Mouse (Mus musculus): Measurements from ENCODE around the gene Lrmda.
A peak's percentile ranks its signal among the peaks of the same experiment; 100 is the strongest.

Lrmda gene

DNA sequence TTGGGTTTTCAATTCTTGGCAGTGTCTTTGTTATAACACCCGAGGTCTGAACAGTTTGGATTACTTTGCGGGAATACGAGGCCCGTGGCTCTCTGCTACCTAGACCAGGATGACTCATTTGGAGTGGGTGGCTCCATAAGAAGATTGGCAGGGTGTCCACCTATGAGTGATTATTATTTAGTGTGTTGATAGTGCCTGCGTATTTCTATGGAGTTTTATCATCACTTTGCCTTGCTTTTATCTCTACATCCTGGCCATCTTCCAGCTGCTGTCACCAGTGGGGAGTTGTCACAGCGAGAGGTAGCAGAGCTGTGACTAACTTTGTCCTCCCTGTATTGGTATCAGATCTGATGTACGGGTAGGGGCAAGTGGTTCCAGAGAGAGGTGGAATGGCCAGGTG, 393.7 kb downstream of the Lrmda start:
- DNase-seq (ENCODE audit: low spot score), result no peak

DNA sequence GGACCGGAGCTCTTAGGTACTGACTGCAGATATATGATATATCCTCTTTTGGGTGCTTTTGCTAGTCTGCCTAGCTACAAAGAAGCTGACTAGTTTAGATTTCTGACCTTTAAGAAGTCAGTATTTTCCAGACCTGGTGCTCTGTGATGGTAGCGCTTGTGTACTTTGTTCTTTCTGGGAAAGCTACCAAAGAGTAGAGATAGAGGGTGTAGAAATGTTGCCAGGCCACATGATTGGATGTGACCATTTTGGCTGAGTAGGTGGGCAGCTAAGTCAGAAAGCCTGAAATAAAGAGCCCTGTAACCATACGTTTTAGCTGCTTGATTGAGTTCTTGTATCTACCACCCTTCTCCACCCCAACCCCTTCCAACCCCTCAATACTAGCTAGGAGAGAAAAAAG, 398.2 kb downstream of the Lrmda start:
- no peak for DNase-seq (ENCODE audit: low spot score)

DNA sequence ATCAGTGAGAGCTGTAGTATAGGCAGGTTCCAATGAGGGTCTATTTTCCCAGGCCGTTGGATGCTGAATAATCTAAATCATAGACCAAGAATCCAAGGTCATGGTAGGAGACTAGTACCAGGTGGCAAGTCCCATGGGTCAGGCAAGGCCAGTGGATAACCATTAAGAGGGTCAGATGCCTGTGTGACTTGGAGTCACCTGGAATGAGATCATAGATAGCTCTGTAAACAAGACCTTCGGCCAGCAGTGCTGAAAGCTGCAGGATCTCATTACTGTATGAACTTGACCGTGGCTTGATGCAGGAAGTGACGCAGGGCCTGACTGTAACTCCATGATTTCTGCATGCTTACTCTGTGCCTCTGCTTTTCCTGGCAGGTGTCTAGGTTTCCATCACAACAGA, 402.2 kb downstream of the Lrmda start:
- DNase-seq (ENCODE audit: low spot score), result no peak

DNA sequence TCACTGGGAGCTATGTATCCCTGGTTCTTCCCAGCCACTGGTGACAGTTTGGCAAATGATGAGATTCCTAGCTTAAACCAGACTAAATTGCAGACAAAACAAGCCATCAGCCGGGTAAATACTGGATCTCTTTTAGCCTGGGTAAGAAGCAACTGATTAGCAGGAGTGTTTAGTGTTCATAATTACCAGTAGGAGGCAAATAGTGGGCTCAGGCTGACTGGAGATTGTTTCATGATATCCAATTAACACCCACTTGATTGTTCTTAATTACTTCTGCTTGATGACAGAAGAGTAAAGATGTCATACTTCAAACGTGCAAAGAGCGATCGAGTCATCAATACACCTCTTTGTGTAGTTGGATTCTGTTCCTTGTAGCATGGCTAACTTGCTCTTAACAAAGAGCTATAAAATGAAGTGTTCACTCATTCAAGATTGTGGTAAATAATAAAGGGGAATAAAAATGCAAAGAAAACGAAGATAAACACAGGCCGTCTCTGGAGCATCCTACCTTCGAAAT, 405.6 kb downstream of the Lrmda start:
- DNase-seq (ENCODE audit: low spot score), result no peak

DNA sequence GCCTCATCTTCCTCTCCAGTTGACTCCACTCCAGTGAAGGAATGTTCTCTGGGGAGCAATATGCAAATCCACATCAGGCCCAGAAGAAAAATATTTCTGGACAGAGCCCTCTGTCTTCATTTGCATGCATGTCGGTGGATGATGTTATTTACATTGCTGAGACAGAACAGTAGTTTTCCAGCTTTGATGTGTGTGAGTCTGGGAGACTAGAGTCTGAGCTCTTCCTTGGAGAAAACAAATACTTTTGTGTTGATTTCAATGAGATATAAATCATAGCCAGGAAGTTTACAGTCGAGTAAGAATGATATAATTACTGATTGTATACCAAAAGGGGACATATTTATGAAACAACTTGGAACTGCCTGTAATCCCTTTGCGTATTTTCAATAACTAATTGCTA, 415.9 kb downstream of the Lrmda start:
- DNase-seq (ENCODE audit: low spot score), result no peak

DNA sequence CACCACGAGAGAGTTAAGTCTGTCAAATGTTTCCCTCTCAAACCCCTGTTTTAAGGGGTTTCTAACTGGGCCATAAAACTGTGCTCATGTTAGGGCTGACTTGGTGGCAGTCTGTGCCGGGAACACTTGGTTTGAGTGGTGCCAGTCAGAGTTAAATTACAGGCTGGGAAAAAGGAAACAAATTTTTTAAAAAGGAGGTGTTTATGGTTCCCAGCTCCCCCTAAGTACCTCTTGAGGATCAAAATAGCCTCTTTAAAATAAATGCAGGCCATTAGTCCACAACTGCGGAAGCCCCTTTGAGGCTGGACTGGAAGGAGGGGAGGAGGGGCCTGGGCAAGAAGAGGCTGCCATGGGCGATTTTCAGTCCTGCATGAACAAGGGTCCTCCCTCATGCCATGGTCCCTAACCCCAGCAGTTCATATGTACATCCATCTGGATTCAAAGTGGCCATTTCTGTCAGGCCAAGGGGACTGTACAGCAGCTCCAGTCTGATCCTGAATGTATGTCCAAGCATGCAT, 416.4 kb downstream of the Lrmda start:
- no peak for DNase-seq (ENCODE audit: low spot score)

DNA sequence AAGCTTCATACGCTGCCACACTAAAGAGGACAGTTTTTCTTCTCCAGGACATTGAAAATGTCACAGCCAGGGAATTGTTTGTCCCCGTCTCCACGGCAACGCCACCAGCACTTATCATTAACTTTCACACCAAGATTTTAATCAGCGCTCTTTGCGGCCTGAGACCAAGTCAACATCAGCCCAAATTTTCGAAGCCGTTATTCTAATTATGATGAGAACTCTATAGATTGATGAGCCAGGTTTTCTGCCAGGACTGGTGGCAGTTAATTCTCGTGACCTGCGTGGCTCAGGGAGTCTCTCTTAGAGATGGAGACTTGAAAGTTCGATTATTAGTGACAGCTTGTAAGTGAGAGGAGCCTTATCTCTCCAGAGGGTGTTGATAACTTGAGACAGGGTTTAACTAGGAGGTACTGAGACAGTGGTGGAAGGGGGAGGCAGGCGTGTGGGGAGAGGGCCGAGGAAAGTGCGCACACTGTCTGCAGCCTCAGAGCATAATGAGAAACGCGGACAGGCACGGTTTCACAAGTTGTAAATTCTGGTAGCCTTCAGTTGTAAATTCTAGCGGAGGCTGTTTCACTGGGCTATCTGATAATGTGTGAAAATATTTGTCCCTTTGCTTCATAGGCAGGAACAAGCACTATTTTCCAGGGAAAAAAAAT, 421.0 kb downstream of the Lrmda start:
- no peak for DNase-seq (ENCODE audit: low spot score)

DNA sequence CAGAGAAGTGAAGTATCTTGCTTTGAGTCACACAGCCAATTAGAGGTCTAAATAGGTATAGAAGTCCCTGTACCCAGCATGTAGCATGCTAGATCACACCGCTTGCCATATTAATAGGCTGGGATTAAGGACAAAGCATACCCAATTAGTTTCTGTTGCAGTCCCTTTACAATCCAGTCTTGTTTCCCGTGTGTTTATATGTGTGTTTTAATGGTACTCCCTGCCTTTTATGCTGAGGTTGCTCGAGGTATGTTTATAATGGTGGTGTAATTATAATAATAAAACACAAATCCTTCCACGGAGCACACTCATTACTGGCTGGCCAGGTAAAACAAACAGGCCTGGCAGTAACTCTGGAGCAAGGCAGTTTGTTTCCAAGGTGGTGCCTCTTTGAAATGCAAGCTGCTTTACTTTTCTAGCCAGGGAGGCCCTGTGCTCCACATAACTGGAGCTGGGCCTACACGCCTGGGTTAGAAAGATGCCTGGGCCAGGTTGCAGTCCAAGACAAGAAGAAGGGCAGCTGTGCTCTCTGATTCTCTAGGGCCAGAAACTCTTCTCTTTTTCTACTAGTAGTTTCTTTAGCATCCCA, 422.4 kb downstream of the Lrmda start:
- DNase-seq (ENCODE audit: low spot score), result no peak

DNA sequence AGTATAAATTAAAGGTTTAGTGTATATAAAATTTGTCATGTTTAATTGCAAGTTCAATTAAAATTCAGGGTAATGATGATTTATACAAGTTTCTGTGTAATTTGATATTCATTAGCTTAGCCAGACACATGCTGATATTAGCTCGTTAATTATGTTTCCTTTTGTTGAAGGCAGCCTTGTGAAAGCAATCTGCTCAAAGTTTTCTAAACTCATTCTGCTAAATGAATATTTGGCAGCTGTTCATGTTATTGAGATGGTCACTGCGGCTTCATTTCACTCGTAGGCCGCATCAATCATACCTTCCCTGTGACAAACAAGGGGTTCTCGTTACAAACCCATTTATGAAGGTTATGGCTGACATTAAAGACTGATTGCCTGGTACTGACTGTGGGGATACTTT, 423.2 kb downstream of the Lrmda start:
- DNase-seq (ENCODE audit: low spot score), result no peak

DNA sequence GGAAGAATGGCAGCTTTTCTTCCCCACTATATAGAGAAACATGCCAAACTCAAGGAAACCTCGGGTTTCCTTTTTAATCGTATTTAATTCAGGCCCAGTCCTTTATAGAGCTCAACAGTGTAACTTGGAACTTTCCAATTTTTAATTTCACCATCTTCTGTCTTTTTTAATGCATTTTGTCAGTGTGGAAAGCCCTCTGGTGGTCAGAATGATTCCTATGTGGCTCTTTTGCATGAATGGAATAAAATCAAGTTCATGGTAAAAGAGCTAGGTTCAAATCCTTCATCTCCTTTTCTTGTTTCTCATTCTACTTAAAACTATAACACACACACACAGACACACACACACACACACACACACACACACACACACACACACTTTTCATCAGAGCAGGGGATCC, 425.0 kb downstream of the Lrmda start:
- DNase-seq (ENCODE audit: low spot score), result peak; percentile 43

DNA sequence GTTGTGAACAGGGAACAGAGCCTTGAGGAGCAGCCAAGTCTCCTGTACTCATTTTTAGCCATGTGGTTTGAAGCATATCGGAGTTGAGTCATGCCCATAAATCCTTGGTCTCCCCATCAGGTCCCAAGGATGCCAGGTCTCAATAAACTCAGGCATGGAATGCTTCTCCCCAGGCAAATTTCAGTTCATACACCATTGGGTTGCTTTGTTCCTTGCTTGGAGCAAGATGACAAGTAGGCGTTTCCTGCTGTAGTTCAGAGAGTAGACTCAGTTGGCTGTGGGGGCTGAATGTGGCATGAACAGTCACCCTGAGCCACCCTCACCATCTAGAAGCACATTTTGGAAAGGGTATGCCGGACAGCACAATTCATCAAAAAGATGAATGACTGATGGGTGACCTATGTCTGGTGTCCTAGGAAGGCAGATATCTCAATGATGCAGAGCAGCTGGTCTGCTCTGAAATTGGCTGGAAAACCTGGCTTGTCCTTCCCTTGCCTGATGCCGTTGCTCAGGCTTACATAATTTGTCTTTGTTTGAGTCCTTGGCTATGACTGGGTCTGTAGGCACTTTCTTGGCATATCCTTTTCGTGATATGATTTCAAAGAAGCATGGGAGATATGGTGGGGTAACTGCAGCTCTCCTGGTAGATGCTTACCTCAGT, 425.8 kb downstream of the Lrmda start:
- DNase-seq (ENCODE audit: low spot score), result peak; percentile 10

DNA sequence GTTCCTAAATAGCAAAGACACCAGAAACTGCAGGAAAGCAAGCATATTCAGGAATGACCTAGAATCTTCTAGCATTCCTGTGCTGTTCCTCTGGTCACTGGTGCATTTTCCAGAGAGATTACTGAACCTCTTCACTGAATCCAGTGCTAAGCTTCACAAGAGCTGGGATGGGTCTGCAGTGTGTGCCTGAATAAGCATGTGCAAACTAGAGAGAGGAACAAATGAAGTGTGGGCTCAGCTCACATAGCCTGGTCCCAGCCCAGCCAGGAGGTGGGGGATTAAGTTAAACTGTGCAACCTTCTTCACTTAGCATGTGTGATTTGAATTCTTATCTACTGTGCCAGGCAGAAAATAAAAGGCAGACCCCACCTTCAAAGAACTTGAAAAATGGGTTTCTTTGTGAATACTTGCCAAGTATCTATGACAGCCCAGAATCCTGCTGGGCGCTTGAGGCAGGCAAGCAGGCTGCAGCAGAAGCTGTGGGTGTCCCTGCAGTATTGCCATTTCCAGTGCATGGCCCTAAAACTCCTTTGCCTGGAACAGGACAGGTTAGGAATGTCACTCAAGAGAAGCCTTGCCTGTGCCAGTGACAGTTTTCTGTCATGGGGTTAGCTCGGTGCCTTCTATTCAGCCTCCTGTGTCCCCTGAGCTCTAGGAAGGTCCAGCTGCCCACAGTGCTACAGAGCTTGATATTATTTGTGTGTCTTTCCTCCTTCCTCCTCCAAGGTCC, 426.5 kb downstream of the Lrmda start:
- no peak for DNase-seq (ENCODE audit: low spot score)

DNA sequence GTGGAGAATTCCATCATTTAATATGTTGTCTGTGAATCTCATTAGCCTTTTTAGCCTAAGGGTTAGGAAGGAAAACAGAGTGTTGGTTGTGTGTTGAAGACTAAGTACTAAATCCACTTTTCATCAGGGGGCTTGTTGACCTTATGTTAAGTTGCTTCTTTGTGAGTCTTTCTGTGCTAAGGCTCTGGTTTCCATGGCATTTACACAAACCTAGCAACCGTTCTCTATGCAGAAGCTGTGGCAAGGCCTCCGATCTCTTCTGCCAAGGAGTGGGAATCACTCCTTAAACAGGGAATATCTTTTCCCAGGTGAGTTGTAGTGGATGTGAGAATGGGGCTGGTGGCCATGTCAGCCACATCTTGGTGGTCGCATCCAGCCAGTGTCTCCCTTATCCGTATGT, 432.1 kb downstream of the Lrmda start:
- no peak for DNase-seq (ENCODE audit: low spot score)

DNA sequence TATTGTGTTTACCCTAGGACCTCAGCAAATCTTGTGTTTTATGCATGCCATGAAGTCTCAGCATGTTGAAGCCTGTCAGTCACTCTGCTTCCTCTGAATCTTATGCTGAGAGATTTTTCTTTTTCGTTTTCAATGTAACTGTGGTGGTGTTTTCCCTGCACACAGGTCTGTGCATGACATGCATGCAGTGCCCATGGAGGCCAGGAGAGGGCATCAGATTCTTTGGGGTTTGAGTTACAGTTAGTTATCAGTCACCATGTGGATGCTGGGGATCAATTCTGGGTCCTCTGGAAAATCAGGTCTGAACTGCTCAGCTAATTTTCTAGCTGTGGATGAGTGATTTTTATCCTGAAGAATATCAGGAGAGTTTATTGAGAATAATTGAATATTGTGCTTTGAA, 444.8 kb downstream of the Lrmda start:
- no peak for DNase-seq (ENCODE audit: low spot score)

DNA sequence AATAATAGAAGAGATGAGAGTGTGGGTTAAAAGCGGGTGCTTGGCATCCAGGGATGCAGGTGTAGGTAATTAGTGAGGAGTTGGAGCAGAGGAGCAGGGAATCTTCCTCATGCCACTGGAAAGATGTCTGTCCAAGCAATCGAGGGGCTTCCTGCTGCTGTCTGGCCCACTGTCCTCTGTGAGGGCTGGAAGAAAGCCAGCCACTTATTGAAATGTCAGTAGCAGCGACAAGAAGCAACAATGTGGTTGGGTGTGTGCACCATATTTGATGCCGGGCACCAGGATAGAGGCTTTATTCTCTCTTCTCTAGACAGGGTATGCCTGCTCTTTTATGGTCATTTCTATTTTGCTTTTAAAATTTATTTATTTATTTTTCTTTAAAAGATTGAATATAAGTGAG, 451.5 kb downstream of the Lrmda start:
- DNase-seq (ENCODE audit: low spot score), result no peak

DNA sequence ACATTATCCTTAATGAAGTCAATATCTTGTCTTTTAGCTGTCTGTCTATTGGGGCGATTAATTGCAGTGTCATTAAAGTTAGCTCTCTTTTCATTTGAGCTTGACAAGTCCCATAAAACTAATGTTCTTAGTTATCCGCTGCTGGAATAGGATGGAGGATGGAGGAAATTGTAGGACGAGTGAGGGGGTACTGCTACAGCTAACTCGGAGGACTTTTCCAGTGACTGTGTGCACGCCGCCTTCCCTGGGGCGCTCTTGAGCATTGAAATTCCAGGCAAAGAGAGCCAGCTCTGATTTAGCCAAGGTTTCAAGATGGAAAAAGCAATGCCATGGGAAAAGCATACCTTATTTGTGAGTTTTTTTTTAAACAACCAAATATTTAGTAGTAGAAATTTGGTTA, 453.9 kb downstream of the Lrmda start:
- no peak for DNase-seq (ENCODE audit: low spot score)

DNA sequence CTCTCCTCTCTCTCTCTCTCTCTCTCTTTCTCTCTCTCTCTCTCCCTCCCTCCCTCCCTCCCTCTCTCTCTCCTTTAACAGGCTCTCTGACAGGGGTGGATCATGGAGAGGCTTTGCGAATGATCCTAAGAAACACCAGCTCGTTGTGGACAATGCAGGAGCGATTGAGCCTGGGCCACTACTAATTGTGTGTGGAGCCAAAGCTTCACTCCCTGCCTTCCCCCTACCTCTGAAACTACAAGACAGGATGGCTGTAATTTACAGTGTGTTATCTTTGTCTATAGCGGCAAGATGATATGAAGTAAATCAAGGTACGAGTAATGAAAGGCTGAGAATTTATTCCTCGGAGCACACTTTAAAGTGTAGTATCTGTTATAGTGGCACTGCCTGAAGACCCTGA, 454.5 kb downstream of the Lrmda start:
- DNase-seq (ENCODE audit: low spot score), result no peak

DNA sequence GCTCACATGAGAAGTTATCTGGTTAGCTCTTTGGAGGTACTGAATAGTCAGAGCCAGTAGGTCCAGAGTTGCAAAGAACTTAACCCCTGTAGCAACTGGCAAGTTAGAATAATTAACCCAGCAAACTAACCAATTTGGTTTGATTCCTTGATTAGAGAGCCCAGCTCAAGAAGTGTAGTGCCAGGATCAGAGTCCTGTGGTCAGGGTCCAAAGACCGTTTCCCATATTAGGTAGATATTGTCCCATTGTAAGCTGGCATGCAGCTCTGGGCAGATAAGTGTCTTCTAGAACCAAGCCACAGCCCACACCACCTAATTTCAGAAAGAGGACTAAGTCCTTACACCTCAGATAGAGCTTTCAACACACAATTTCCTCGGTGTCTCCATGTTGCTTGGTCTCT, 473.8 kb downstream of the Lrmda start:
- no peak for DNase-seq (ENCODE audit: low spot score)

DNA sequence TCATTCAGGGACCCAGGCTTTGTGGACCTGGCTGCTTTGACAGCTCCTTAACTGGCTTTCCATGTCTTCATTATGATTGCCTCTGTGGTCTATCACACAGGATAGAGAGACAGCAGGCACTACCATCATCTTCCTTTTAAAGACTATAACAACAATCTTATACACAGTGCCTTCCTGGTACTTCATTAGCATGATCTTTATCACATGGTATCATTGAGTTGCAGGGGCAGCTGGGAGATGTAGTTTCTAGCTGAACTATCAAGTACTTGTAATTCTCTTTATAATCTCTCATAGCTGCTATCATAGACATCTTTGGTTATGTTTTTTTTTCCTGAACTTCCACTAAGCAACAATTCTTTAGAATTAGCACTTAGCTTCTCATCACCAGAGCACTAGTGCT, 474.8 kb downstream of the Lrmda start:
- DNase-seq (ENCODE audit: low spot score), result no peak

DNA sequence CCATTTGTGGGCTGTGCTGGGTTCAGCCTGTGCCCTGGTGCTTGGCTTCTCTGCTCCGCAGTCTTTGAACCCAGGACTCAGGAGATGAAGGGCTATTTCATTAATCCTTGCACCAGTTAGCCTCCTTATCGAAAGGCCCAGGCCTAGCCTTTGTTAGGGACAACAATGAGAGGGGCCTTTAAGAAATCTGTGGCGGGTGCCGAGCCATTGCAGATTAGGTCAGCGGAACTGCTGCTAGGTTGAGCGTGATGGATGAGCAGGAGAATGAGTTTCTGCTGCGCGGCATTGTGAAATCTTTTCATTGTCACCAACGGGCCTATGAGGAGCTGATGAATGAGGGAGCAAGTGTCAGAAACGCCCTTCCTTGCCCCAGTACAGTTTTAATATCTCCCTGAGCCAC, 475.4 kb downstream of the Lrmda start:
- no peak for DNase-seq (ENCODE audit: low spot score)

DNA sequence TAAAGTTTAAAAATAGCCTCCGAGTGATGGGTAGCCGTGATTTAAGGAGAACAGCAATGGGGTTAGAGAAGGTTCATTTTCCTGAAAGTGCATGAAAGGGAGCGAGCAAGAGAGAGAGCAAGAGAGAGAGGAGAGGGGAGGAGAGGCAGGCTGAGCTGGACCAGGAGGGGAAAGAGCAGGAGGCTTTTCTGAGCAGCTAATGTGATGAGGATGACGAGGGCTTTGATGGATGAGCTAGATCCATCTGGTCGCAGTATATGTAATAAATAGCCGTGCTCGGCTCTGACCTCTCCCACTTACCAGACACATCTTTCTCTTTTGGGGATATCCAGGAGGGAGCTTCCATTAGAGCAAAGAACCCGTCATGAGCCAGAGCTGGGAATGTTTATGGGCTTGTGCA, 475.8 kb downstream of the Lrmda start:
- no peak for DNase-seq (ENCODE audit: low spot score)

DNA sequence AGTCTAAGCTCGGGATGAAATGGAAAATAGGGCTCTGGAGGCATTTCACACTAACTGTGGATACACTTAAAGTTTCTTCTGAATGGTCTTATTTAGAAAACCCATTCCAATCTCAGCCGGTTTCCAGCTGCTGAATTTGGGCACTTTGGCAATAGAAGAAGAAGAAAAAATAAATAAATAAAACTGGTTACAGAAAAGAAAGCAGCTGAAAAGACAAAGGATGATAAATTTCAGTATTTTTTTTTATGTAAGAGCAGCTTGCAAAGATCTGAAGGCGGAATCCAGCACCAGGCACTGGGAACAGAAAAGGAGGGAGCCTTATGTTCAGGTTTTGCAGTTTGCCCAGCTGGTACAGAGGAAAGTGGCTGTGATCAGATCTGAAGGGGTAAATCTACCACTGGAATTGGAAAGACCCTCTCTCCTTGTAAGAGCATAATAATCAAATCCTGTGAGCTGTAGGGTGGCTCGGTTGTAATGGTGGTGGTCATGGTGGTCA, 478.2 kb downstream of the Lrmda start:
- no peak for DNase-seq (ENCODE audit: low spot score)
